ENCODE assay signal across 10 mouse cellular contexts in the genomic region with DNA sequence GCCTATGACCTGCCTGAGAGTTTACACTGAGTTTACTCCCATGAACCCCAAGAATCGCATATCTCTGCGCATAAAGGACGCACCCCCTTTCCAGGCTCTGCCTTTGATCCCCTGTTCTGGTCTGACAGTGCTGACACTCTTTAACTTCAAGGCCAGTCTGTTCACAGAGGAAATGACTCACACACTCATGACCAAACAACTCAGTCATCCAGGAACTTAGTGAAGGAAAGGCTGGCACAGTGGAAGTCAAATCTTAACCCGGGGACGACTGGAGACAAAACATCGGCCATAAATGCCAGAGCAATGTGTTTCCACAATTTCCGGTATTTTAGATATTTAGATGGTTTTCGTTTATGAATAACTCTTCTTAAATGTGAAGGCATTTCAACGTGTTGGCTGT. TPM values are rescaled to one million over a fixed set of nuclear protein-coding genes. Genes with fewer than 3 reads are reported as not detected.
A peak's percentile ranks its signal among the peaks of the same experiment; 100 is the strongest.
DNase-seq lines count a peak whose midpoint lies in the region; ATAC-seq and TF ChIP-seq lines count a peak whose summit lies in the region.
"Had no signal": no experiment of that assay in that cellular context is flagged by ENCODE, and none has a peak within 500 bp of the region (broad histone marks: within the 10 kb centered on the region; RNA-seq: fewer than 3 reads in every experiment).

No protein-coding gene starts in this region.

- no peak for TF ChIP-seq CTCF in kidney, adult 2 months (conservative IDR thresholded peaks at IDR 0.05; ENCODE audit: insufficient read depth, insufficient read length, low read depth, low read length)

- H3K9me3 ChIP-seq in heart, embryonic 11.5 days (replicated peaks; ENCODE audit: control insufficient read depth, low read length) = no peaks in the 10 kb centered on the region
- H3K9me3 ChIP-seq in midbrain, embryonic 11.5 days (ENCODE audit: control insufficient read depth, low read length) = 0 out of 2 replicates have a peak, but pooled peaks cover 3% of the 10 kb centered on the region
- H3K9me3 ChIP-seq: forebrain, embryonic 13.5 days; liver, embryonic 15.5 days had no signal

- no peak for TF ChIP-seq POLR2A in kidney, adult 2 months (IDR thresholded peaks at IDR 0.05; ENCODE audit: low read depth, low read length)

- peak; percentile 70 for DNase-seq in kidney, adult 2 months
- no peak for DNase-seq in kidney, postnatal 25 days
- DNase-seq in NIH3T3 (ENCODE audit: low read depth) = peak; percentile 82
- DNase-seq in lung, postnatal 36 days = peak; percentile 74
- no peak for DNase-seq in testis, postnatal 10 days (ENCODE audit: low spot score)
- no peak for DNase-seq in midbrain, embryonic 11.5 days (ENCODE audit: low spot score, missing footprints)
- no peak for DNase-seq in right cerebral cortex, postnatal 4 days

- peaks cover 3% of the 10 kb centered on the region; the same call in 1 of the 2 replicates for H3K4me1 ChIP-seq in kidney, adult 2 months (ENCODE audit: control insufficient read depth, insufficient read depth, low read length)
- peaks cover 28% of the 10 kb centered on the region for H3K4me1 ChIP-seq in heart, embryonic 11.5 days (ENCODE audit: control insufficient read depth, insufficient read depth, low read length)
- H3K4me1 ChIP-seq in midbrain, embryonic 11.5 days (ENCODE audit: control insufficient read depth, insufficient read depth, low read length) = no peaks in the 10 kb centered on the region
- H3K4me1 ChIP-seq: forebrain, embryonic 13.5 days; liver, embryonic 15.5 days had no signal

- ATAC-seq in heart, embryonic 11.5 days (replicated peaks; ENCODE audit: insufficient number of reproducible peaks, low FRiP score, low TSS enrichment) = no peak
- no peak for ATAC-seq in midbrain, embryonic 11.5 days (ENCODE audit: low FRiP score)
- ATAC-seq: forebrain, embryonic 13.5 days had no signal

- no peak overlapping the region for H3K4me2 ChIP-seq in heart, embryonic 11.5 days
- no peak overlapping the region for H3K4me2 ChIP-seq in midbrain, embryonic 11.5 days
- H3K4me2 ChIP-seq: forebrain, embryonic 13.5 days; liver, embryonic 15.5 days had no signal

- no peak overlapping the region for H3K4me3 ChIP-seq in kidney, adult 2 months (ENCODE audit: insufficient read depth, low read depth, low read length)
- H3K4me3 ChIP-seq in heart, embryonic 11.5 days (ENCODE audit: low read depth, low read length) = no peak overlapping the region
- no peak overlapping the region for H3K4me3 ChIP-seq in midbrain, embryonic 11.5 days (ENCODE audit: low read depth, low read length)
- H3K4me3 ChIP-seq: forebrain, embryonic 13.5 days; liver, embryonic 15.5 days had no signal

- no peaks in the 10 kb centered on the region for H3K36me3 ChIP-seq in kidney, adult 2 months (ENCODE audit: control insufficient read depth, insufficient read depth, low read length)
- H3K36me3 ChIP-seq in heart, embryonic 11.5 days (ENCODE audit: control insufficient read depth, insufficient read depth, low read length) = peaks cover 6% of the 10 kb centered on the region; the same call in 1 of the 2 replicates
- H3K36me3 ChIP-seq in midbrain, embryonic 11.5 days (ENCODE audit: control insufficient read depth, insufficient read depth, low read length) = no peaks in the 10 kb centered on the region
- H3K36me3 ChIP-seq: liver, embryonic 15.5 days had no signal

- no peak overlapping the region for H3K9ac ChIP-seq in heart, embryonic 11.5 days (ENCODE audit: low read depth, low read length)
- H3K9ac ChIP-seq in midbrain, embryonic 11.5 days (ENCODE audit: low read length) = no peak overlapping the region
- H3K9ac ChIP-seq: forebrain, embryonic 13.5 days; liver, embryonic 15.5 days had no signal

- WGBS in kidney, adult 2 months = 33% methylated on average over 9 of the region's 9 CpGs
- 51% methylated on average over 9 of the region's 9 CpGs for WGBS in heart, embryonic 11.5 days (ENCODE audit: insufficient replicate concordance)
- WGBS in midbrain, embryonic 11.5 days = 87% methylated on average over 9 of the region's 9 CpGs

- H3K27ac ChIP-seq in kidney, adult 2 months (ENCODE audit: insufficient read depth, low read depth, low read length) = peak overlapping the region; percentile 52
- H3K27ac ChIP-seq in heart, embryonic 11.5 days (ENCODE audit: low read depth, low read length) = peak overlapping the region; percentile 90
- no peak overlapping the region for H3K27ac ChIP-seq in midbrain, embryonic 11.5 days (ENCODE audit: low read depth, low read length)
- H3K27ac ChIP-seq: forebrain, embryonic 13.5 days; liver, embryonic 15.5 days had no signal

- H3K27me3 ChIP-seq in kidney, adult 2 months (replicated peaks; ENCODE audit: control insufficient read depth, insufficient read depth, low read length) = no peaks in the 10 kb centered on the region
- H3K27me3 ChIP-seq in heart, embryonic 11.5 days (ENCODE audit: control insufficient read depth, insufficient read depth, low read length) = no peaks in the 10 kb centered on the region
- no peaks in the 10 kb centered on the region for H3K27me3 ChIP-seq in midbrain, embryonic 11.5 days (ENCODE audit: control insufficient read depth, insufficient read depth, low read length)
- H3K27me3 ChIP-seq: forebrain, embryonic 13.5 days; liver, embryonic 15.5 days had no signal

RNA-seq across cellular contexts. Expression of a gene that starts 25.4 kb away (rescaled TPM):
- 9.4 and 11.4 TPM in 2 replicates for polyA plus RNA-seq in kidney, adult 2 months (2012; rRNA removed)
- 115 and 138 TPM in 2 replicates for polyA plus RNA-seq in heart, embryonic 11.5 days (2014; fragmentation: Nextera tagmentation; extraction: Ambion mirVana)
- polyA plus RNA-seq in midbrain, embryonic 11.5 days (2014; fragmentation: Nextera tagmentation; extraction: Ambion mirVana) = 20.2 and 21.1 TPM in 2 replicates

RNA-seq across cellular contexts. Expression of a gene that starts 54.5 kb away (rescaled TPM):
- polyA plus RNA-seq in kidney, adult 2 months (2012; rRNA removed) = 34.4 and 35.9 TPM in 2 replicates
- 0.63 TPM in 1 of 2 replicates, not detected in the other for polyA plus RNA-seq in heart, embryonic 11.5 days (2014; fragmentation: Nextera tagmentation; extraction: Ambion mirVana)
- polyA plus RNA-seq in midbrain, embryonic 11.5 days (2014; fragmentation: Nextera tagmentation; extraction: Ambion mirVana) = not detected in 2 replicates
- polyA plus RNA-seq: forebrain, embryonic 13.5 days had no signal

Comparison
In these comparisons a context has a peak if more than half of its experiments do, and no peak if none do; other contexts are left out.
1. DNase-seq: peak in kidney, adult 2 months (single experiment), NIH3T3 (single experiment) and lung, postnatal 36 days (single experiment); none in kidney, postnatal 25 days (0 of 2), testis, postnatal 10 days (single experiment), midbrain, embryonic 11.5 days (single experiment) and right cerebral cortex, postnatal 4 days (single experiment).
2. RNA of a gene that starts 54.5 kb away (polyA plus RNA-seq): 34.4 to 35.9 TPM in kidney, adult 2 months; 0.63 TPM in heart, embryonic 11.5 days and not detected in midbrain, embryonic 11.5 days; every median in the first group is over 10 times any median in the second.